Mouse (Mus musculus) ovary, adult 2 months (tissue): Measurements from ENCODE around the gene Sis. TPM values are rescaled to one million over a fixed set of nuclear protein-coding genes. Genes with fewer than 3 reads are reported as not detected.

Experiments
- polyA plus RNA-seq: library from polyadenylated mRNA; depleted of rRNA; stranded (reverse); fragments of >200 nt; gene quantifications from 2 replicates; pipeline ENCODE4 v1.2.3, GENCODE M21; 2012; rRNA removed

Gene Sis
- polyA plus RNA-seq: 0.02 TPM in 1 of 2 replicates, not detected in the other

GRCm38 (mm10) chr3:72967675-72968074 lies at the start of gene Sis:
Gene Sis, minus strand, starts transcription at chr3:72967863.

Other genes starting within 250 kb of the Sis start
- gene Slitrk3, start 89.9 kb upstream of the Sis start, polyA plus RNA-seq: 1.4 and 2.7 TPM in 2 replicates